Mouse (Mus musculus) right cerebral cortex, postnatal 25 days (tissue): ENCODE data around the gene St8sia1.

ENCODE experiments used
- DNase-seq: peaks from one replicate; pipeline ENCODE4 v3.0.0; 2022

St8sia1 gene

GRCm38 (mm10) chr6:142943419-142943818 lies 20.8 kb downstream of the St8sia1 start:
- DNase-seq = no peak

DNA sequence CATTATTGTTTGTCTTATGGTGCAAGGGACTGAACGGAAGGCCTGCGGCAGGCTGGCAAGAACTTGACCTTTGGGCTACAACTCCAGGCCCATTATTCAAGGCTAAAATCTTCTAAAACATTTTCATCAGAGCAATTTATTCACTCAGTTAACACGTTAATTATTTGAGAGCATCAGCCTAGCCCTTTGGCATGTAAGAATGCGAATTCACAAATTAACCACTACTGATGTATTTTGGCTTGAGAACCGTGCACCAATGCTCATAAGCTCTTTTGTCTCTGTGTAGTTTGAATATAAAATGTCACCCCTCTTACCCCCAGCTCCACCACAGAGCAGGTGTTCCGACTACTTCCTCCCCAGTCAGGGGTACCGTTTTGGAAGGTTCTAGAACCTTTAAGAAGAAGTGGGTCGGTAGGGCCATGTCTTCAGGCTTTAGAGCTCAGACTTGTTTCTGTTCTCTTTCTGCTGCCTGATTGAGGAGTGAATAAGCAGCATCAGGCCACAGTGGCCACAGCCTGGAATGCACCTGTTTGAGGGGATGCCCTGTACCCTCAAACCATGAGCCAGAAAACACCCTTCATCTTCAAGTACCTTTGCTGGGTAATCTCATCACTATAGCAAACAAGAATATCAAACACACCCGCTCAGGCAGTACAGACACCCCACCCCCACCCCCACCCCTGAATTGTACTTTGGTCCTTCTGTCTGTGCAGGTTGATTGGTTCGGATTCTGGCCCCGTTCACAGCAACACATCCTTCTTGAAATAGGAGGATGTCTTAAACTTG lies 22.5 kb downstream of the St8sia1 start:
- DNase-seq = no peak

DNA sequence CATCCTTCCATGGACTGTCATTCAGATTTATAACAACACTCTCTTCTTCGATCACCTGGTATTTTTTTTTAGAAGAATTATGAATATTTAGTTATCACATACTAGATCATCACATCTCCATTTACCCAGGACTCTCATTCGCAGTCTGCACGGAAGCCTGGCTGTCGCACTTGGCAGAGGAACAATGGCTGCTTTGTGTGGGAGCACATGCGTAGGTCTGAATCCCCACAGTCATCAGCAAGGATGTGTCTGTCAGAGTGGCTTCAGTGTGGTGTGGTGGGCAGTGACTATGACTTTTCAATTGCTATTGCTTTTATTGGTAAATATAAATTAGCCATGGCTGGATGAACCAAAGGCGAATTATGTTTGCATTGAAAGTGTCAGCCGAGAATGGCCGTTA lies 23.2 kb downstream of the St8sia1 start:
- DNase-seq = peak; percentile 29

DNA sequence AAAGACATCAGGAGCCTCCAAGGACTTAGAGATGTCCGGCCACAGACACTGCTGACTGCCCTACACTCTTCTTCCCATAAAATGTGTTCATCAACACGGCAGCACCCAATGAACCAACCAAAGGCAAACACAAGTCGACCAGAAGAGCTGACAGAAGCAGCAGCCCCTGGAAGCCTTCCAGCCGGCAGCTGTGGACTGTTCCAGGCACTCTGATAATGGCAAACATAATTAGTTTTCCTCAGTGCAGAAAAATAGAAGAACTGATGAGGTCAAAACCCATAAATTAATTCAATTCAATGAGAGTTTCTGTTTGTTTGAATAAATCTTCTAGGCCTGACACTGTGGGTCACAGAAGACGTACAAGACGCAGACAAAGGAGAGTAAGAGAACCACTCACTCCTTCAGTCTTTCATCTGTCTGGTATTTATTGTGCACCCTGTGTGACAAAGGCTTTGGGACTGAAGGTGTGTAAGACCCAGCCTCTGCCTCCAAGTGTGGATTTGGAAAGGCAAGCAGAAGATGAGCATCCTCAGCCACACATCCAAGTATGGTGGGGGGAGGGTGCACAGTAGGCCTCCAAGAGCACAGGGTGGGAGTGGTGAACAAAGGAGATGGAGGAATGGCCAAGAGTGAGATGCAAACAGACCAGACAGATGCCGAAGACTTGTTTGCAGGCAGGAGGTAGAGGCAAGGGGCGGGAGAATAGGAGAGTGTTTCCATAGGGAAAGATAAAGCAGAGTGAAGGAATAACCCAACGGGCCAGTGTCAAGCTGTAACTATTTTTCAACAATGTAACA lies 25.5 kb downstream of the St8sia1 start:
- no peak for DNase-seq

DNA sequence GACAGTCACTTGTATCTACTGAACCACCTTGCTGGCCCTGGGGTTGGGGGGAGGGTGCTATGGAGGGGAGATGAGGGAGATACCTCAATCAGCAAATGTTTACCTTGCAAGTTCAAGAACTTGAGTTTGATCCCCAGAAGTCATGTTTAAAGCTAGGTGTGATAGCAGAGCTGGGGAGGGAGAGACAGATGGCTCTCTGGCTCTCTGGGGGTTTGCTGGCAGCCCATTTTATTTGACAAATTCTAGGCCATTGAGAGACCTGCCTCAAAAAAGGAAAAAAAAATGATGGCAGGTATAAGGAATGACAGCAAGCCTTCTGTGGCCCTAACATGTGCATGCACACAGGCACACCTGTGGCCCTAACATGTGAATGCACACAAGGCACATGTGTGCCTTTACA lies 26.2 kb downstream of the St8sia1 start:
- DNase-seq = no peak

DNA sequence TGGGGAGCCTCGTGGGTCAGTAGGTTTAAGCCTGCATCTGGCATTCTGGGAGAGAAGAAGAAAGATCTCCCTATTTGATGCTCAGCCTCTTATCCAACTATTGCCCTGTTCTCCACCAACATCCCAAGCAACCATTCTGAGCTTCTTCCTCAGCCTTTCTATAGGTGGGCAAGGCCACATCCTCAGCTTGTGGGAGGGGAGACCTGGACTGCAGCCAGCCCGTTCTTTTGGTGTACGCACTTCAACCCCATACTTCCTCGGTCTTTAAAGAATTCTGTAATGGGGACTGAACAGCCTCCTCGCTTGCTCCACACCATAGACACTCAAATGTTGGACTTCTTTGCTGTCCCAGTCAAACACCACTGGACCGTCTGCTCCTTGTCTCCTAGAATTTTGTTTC lies 31.7 kb downstream of the St8sia1 start:
- DNase-seq = no peak

DNA sequence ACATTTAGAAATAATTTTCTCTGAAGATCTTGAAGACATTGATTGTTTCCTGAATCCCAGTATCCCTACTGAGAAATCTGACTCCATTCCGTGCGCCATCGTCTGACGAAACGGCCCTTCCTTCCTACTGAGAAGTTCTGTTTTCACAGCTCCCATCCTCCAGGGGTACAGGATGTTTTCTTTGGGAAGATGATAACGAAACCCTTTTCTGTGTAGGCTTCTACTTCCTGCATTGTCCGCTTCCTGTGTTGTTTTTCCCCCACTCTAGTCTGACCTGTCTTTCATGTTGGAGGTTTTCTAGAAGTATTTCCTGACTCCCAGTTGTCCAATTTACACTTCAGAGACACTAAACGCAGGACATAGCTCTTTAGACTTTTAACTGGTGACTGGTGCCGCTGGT lies 32.1 kb downstream of the St8sia1 start:
- no peak for DNase-seq

- peak; percentile 15 for DNase-seq
These were observed 35.5 kb downstream of the St8sia1 start for GRCm38 (mm10) chr6:142928551-142929309.

DNA sequence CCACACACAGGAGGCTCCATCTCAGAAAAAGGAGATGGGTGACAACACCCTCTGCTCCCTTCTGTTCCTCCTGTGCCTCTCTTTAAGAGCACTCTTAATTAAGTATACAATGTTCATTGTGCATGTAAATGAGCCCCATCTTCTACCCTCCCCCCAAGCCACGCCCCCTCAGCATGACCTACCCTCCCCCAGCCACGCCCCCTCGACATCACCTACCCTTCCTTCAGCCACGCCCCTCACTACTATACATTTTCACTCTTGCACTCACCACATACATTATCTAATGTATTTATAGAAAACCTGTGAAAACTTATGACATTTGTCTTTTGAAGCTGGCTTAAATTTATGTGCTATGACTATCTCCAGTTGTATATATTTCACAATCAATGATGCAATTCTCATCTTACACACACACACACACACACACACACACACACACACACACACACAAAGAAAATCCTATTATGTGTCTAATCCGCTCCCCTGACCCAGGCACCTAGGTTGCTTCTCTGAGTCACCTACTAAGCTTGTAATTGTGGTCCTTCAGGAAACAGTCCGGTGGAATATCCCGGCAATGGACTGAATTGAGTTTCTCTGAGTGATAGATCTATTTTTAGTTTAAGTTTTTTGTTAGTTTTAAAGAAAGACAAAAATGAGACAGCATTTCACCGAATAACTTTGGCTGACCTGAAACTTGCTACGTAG lies 37.2 kb downstream of the St8sia1 start:
- no peak for DNase-seq

DNA sequence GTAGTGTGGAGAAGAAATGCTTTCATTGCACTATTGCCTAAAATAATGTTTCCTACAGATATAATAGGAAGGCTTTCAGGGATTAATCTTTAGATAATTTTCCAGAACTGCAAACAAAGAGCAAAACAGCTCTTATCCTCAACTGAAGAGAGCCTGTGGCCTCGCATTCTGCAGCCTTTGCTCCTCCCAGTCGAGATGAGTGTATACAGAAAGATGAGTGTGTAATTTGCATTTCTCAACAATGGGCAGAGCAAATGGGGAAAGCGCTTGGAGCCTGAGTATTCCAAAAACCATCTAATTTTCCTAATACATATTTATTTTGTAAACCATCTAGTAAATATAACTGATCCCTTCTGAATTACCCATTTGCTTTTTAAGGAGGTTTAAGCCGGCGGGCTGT lies 38.3 kb downstream of the St8sia1 start:
- no peak for DNase-seq

GRCm38 (mm10) chr6:142925374-142925773 lies 38.9 kb downstream of the St8sia1 start:
- DNase-seq = no peak

DNA sequence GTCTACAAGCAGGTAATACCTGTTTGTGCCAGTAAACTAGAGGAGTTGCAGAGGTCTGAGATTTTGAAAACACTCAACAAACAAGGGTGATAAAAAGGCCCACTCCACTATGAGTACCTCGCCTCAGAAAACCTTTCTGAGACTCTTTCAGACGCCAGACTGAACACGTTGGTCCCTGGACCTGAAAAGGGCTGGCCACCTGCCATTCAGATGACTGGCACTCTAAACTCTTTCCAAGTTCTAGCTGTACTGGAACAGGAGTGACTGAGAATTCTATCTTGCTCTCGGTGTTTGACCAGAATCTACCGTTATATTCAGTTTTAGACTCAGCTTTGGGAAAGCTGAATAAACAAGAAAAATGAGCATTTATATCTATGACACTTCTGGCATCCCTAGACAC lies 43.4 kb downstream of the St8sia1 start:
- no peak for DNase-seq

DNA sequence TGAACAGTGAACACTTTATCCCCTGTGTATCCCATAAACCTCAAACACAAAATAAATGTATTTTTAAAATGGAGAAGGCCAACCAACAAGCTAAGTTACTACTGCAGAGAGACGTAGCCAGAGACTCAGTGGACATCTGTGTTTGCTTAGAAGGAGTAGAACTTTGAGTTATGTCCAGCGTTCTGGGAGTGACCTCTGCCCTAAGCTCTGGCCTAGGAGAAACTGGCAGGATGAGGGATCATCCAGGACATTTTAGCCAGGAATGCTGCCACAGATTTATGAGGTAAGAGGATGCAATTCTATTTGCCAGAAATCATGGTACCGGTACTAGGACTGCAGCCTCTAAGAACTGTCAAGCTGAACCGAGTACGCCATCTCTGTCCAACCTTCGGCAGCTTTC lies 45.6 kb downstream of the St8sia1 start:
- no peak for DNase-seq

GRCm38 (mm10) chr6:142917471-142917901 lies 46.8 kb downstream of the St8sia1 start:
- DNase-seq = no peak

DNA sequence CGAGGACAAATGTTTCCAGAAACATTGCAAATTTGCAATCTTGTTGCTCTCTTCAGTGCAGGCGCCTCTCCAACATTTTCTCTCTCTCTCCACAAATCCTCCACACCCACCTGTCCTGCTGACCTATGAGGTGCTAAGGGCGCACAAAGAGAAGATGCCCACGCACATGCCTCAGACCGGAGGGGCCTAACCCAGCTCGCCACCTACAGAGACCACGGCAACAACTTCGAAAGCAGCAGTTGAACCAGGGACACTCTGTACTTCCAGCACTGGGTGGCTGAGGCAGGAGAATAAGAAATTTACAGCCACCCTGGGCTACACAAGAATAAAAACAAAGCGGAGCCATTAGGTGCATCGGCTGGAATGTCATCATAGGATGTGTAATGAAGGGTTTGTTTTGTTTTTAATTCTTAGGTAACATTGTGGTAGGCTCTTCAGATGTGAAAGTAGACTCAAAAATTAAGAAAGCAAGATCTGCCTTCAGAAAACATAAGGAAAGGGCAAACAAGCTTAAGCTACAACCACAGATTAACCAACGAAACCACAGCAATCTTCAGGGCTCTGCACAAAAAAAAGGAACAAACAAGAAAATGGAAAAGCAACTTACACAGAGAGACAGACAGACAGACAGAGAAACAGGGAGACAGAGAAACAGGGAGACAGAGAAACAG lies 47.8 kb downstream of the St8sia1 start:
- no peak for DNase-seq

- no peak for DNase-seq
These were observed 48.8 kb downstream of the St8sia1 start for GRCm38 (mm10) chr6:142915464-142915863.

DNA sequence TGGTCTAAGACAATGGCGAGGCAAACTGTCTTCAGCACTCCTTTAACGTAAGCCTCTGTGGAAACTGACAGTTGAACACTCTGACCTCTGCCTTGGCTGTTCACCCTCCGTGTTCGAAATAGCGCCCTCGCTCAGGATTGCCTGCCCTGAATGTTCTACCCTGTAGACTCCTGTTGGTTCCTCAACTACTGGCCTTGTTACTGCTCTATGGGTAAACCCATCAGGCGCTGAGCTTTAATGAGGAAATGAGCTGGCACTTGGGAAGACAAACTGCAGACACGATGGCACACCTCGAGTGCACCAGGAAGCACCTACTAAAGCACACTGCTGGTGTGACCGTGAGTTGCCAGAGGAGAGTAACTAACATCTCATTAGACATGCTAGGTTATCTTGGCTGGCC lies 49.6 kb downstream of the St8sia1 start:
- no peak for DNase-seq

GRCm38 (mm10) chr6:142911263-142911662 lies 53.0 kb downstream of the St8sia1 start:
- DNase-seq = no peak

GRCm38 (mm10) chr6:142910721-142911120 lies 53.5 kb downstream of the St8sia1 start:
- no peak for DNase-seq

DNA sequence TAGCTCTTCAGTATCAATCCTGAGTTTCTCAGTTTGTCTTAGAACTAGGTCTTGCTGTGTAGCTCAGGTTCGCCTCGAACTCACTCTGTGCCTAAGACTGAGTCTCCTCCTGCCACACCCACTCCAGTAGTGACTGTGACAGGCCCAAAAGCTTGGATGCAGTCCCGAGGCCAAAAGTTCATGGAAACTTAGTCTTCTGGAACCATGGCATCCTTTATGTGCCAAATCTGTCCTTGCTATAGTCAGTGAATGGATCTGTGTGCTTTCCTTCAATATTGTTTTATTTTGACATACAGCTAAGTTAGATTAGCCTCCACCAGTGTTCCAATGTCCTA lies 54.5 kb downstream of the St8sia1 start:
- DNase-seq = no peak

DNA sequence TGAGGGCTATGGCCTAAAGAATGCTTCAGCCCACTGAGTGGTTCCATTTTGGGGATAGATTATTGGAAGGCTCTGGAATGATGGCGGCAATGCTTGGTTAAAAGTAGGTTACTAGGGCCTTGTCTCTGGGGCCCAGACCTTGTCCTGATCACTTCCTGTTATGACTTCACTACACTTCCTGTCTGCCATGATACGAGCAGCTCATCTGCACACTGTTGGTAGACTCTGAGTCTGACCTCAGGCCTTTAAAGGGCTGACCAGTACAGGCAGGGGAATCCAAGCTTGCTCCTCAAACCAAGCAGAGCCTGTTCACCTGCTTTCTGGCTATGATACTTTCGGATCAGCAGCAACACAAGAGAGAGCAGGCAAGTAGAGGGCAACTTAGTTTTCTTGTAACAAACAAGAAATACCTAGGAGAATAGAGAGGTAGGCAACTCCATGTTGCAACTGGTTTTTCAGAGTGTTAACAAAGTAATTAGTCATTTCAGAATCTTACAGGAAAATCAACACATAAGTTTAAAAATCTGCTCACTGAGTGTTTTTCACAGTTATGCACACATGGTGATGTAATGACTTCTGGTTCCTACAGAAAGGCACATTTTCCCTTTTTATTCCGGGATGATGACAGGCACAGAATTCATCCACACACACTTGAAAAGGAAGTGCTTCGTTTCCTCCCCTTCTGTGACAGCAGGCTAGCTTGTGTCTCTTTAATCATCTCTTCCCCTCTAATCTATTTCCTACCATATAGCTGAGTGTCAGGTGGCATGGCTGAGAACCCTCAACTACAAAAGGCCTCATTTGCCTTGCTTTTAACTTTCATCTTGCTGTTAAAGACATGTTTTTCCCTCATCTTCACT lies 55.1 kb downstream of the St8sia1 start:
- no peak for DNase-seq
